Mouse (Mus musculus) stomach, postnatal 0 days (tissue): Measurements from ENCODE around the gene Slc9a3r1.

Source experiments
- CTCF ChIP-seq: IDR thresholded peaks from 2 replicates; pipeline ENCODE4 v1.5.1; 2016; ENCODE audit warnings: antibody characterized with exemption, low read depth, mild to moderate bottlenecking, moderate library complexity
- EP300 ChIP-seq: optimal IDR thresholded peaks from 2 replicates; pipeline ENCODE3; 2016; ENCODE audit warnings: antibody characterized with exemption

DNA sequence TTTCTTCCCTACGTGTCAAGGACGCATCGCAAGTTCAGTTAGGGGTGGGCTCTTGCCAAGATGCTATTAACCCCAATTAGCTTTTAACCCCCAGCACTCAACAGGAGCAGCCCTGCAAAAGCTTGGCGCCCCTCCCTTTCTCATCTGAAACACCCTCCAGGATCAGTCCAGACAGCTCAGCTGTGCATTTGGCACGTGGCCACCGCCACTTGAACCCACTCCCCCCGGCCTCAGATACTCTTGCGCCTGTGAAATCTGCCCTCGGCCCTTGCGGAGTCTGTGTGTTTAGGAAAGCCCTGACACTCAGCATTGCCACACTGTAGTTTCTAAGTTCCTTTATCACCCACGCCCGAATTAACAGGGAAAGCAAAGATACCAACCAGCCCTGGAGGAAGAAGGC lies 58.9 kb downstream of the Slc9a3r1 start:
- TF ChIP-seq CTCF (no peak), EP300 (no peak)
